Mouse (Mus musculus): ENCODE results near the gene Usp8. TPM values are rescaled to one million over a fixed set of nuclear protein-coding genes. Genes with fewer than 3 reads are reported as not detected.

Usp8 gene
- polyA plus RNA-seq, 1 experiment = 8.6 TPM

DNA sequence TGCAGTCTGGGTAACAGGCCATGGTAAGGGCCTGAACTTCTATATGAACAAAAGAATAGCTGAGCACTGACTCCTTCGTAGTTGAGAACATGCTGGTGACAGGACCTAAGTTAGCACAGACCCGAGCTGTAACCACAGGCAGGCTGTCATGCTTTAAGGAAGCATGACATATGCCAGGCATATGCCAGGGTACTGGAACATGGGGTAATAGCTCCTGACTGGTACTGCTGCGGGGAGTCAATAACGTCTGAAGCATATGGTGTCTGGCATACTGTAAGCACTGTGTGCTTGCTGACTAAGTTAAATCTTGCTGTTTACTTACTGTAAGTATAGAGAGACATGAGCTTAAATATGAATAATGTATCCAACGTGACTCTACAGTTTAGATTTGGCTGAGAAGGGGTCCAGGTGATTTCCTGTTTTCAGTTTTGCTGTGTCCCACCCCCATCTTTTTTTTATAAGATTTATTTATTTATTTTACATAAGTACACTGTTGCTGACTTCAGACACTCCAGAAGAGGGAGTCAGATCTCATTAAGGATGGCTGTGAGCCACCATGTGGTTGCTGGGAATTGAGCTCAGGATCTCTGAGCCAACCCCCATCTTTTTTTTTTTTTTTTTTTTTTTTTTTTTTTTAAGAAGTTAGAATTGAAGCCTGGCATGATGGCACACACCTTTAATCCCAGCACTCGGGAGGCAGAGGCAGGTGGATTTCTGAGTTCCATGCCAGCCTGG lies 28.4 kb downstream of the Usp8 start:
- 80% methylated on average over 6 of the region's 6 CpGs for WGBS
- DNase-seq (ENCODE audit: low read depth, low spot score) = no peak

DNA sequence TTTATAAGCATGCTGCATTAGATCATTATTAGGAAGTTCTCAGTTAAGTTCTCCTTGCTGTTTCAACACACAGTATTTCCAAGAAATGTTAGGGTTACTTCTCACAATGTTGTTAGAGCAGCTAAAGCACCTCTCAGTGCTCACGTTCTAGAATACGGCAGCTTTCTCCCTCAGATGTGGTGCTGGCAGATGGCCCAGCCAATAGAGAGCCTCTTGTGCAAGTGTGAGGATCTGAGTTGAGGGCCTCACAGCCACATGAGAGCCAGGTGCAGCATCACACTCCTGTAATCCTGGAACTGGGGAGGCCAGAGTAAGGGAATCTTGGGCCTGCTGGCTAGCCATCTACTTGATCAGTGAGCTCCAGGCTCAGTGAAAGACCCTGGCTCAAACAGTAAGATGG lies 33.2 kb downstream of the Usp8 start:
- DNase-seq (ENCODE audit: low read depth, low spot score) = no peak
- 74% methylated on average over 2 of the region's 2 CpGs for WGBS

DNA sequence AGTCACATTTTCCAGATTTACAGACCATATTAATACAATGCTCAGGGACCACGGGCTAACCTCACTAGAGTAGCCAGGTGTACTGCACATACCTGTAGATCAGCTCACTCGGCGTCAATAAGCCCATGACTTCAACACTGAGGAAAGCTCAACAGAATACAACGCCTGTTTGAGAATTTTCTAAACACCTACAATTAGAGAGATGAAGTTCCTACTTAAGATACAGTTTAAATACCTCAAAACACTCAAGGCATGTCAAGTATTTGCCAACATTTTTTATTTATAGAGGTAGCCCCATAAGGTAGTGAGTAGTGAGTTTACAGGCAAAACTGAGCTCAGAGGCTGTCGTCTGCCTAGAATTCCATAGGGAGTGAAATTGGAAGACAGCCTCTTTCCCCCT lies 36.3 kb downstream of the Usp8 start:
- WGBS = 89% methylated on average over 5 of the region's 5 CpGs

DNA sequence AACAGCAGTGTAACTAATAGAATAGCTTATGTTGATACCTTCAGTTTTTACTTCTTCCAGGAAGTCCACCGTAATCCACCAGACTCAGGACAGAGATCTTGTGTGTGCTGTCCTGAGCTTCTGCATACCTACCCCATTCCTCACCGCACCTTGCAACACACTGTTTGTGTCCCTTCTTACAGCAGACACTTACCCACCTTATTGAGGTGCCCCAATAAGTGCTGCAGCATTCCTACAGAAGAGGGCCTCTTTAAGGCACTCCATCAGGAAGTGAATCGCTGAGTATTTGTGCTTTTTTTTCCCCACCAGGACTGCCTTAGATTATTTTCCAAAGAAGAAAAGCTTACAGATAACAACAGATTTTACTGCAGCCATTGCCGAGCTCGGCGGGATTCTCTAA lies 48.5 kb downstream of the Usp8 start:
- 93% methylated on average over 6 of the region's 6 CpGs for WGBS
- DNase-seq (ENCODE audit: low read depth, low spot score) = no peak

More for the DNA sequence above, 36.3 kb downstream of the Usp8 start:
- DNase-seq (ENCODE audit: low read depth, low spot score) = no peak

DNA sequence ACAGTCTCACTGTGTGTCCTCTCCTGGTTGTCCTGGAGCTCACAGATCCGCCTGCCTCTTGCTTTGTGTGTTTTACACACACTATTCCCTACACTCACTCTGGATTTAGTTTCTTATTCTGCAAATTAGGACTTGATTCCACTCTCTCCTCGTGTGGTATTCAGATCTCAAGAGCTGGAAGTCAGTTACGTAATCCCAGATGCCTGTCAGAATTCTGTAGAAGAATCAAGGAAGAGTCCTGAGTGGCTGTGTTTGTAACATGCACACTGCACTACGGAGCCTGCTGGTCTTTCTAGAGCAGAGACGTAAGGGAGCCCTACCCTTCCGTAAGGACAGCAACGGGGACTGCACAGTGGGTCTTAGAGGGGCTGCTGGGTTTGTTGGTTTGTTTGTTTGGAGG lies 52.2 kb downstream of the Usp8 start:
- WGBS = 91% methylated on average over 7 of the region's 7 CpGs
- no peak for DNase-seq (ENCODE audit: low read depth, low spot score)

DNA sequence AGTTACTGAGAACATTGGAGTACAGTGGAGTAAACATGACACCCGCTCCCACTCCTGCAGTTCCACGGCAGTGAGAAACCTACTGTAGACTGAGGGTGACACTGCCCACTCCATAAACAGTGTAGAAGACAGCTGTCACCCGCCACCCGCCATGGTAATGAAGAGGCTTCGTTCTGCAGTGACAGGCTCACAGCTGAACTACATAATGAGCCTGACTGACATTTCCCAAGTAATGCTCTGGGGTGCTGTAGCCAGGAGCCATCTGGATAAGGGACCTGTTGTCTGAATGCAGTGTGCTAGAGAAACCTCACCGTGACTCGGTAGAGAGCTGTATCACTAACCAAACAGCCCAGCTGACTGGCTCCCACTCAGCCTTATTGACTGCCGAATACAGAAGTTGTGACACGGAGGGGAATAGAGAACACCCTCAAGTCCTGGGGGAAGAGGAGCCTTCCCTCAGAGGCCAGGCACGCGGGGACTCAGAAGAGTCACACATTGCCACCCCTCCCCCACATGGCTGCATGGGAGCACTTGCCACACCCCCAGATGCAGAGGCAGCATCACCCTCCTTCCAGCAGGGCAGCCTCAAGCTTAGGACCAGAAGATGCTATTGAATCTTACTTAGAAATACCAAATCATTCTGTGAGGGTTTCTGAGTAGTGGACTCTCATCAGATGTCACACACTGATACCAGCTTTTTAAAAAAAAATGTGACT lies 58.9 kb downstream of the Usp8 start:
- no peak for DNase-seq (ENCODE audit: low read depth, low spot score)
- WGBS = 38% methylated on average over 11 of the region's 11 CpGs

DNA sequence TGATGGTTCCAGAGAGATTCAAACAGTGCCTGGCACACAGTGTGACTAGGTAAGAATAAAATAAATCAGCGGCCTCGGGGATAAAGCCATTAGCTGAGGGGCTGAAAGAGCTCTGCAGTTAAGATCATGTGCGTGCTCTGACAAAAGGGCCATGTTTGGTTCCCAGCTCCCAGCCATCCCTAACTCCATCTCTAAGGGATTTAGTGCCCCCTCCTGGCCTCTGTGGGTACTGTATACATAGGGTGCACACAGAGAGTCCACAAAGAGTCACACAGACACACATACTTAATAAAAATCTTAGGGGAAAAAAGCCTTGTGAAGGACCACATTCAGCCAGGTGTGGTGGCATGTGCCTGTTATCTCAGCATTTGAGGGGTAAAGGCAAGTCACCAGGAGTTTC lies 60.5 kb downstream of the Usp8 start:
- 95% methylated on average over 3 of the region's 3 CpGs for WGBS
- no peak for DNase-seq (ENCODE audit: low read depth, low spot score)

DNA sequence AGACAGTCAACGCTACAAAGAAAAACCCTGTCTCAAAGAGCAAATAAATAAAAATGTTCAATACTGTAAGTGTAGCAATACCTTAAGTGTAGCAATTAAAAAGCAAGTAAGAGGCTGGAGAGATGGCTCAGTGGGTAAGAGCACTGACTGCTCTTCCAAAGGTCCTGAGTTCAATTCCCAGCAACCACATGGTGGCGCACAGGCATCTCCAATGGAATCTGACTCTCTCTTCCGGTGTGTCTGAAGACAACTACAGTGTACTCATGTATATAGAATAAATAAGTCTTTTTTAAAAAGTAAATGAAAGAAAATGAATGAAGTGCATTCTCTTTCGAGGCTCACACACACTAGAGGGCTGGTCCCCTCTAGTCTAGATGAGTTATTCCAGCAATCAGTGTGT lies 61.1 kb downstream of the Usp8 start:
- 51% methylated on average over 4 of the region's 4 CpGs for WGBS
- DNase-seq (ENCODE audit: low read depth, low spot score) = no peak

DNA sequence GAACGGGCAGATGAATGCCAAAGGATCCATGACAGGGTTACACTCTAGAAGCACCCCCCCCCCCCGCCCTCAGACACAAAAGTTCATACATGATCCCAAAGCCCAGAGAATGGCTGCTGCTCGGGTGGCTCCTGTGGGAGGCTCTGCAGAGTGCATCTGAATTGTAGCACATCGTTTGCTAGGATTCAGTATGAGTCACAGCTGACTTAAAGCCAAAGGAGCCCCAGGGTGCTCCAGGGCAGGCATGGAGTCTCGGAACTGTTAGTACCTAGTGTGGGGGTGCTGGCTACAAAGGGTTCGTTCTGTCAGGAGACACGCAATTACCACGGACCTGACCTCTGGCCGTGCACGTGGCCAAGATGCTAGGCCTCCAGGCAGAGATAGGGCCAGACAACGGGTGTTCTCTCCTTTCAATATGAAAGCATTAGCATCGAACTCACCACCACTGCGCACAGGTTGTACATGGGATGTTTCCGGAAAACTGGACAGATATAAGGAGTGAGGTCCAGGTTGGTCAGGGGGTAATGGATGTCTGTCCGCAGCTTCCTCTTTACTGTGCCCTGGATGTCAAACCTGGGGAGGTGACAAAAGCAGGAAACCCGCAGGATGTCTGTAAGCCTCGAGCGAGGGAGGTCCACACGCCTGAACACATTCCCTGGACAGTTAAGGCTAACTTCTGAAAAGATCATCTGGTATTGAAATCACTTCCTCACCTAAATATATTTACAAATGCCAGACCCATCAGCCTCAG lies 62.5 kb downstream of the Usp8 start:
- 67% methylated on average over 19 of the region's 19 CpGs for WGBS
- DNase-seq (ENCODE audit: low read depth, low spot score) = no peak

DNA sequence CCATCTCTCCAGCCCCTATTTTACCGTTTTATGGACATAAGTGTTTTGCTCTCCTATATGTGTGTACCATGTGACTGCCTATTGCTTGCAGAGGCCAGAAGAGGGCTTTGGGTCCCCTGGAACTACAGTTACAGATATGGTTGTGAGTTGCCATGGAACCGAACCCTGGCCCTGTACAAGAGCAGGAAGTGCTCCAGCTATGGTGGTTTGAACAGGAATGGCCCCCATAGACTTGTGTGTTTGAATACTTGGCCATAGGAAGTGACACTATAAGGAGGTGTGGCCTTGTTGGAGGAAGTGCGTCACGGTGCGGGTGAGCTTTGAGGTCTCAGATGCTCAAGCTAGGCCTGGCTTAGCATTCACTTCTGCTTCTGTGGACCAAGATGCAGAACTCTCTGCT lies 65.1 kb downstream of the Usp8 start:
- DNase-seq (ENCODE audit: low read depth, low spot score) = no peak
- WGBS = 84% methylated on average over 5 of the region's 5 CpGs

DNA sequence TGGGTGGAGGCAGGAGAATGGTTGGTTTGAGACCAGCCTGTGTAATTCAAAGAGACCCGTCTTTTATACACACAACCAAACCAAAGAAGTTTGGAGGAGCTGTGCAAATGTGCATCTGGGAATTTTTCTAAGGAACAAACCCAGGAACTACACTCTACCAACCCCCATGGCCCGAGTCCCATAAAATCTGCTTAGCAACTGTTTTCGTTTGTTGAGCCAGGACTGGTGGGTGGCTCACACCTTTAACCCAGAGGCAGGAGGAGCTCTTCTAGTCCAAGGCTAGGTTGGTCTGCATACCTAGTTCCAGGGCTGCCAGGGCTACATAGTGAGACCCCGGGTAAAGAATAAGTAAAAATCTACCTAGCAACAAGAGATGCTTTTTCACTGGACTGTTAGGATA lies 68.8 kb downstream of the Usp8 start:
- no peak for DNase-seq (ENCODE audit: low read depth, low spot score)
- 39% methylated on average over 4 of the region's 4 CpGs for WGBS

DNA sequence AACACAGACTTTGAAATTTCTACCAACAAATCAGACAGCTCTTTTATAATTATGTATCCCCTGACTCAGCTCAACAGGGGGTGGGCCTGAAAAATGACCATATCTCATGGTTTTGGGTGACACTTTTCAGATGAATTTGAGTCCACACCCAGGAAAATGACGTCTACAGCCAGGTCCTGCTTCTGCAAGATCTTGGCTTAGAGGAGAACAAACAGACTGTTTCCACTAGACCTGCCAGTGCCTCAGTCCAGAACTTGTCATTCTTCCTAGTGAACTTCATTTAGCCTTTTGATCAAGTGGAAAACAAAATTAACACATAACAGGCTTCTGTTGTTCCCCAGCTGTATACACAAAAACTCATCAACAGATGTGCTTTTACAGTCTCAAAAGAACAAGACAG lies 69.3 kb downstream of the Usp8 start:
- no peak for DNase-seq (ENCODE audit: low read depth, low spot score)
- WGBS = 5% methylated on average over 1 of the region's 1 CpGs

DNA sequence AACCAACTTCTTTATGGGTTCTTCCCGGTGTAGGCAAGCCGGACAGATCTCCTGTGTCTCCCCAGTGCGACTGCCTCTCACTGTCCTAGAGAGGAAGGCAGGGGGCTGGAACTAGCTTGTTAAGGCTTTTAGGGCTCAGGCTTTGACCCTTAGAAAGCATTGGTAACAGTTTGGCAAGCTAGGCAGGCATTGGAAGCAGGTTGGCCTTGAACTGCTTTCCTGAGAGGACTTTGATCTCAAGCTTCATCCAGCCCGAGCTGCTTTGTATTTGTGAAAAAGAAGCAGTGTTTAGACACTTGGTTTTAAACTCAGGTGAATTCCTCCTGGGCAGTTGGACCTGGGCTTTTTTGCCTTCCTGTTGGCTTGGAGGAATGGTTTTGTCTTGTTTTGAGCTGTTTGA lies 71.7 kb downstream of the Usp8 start:
- no peak for DNase-seq (ENCODE audit: low read depth, low spot score)
- WGBS = 67% methylated on average over 4 of the region's 4 CpGs

DNA sequence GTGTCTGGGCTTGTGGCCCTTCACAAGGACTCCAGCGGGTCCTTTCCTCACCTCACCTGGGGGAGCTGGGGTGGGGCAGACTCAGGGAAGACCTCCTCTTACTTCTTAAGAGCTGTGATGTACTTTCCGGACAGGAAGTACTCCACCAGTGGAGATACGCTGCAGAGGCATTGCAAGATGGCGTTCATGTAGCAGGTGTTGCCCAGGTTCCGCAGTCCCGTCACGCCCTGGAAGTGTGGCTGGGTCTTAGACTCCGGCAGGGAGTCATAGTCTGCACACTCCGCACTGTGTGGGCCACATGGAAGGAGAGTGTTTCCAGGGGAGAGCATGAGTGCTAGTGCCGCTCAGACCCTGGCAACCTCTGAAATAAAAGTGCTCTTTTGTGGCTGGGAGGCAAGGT lies 73.2 kb downstream of the Usp8 start:
- 88% methylated on average over 10 of the region's 10 CpGs for WGBS
- no peak for DNase-seq (ENCODE audit: low read depth, low spot score)

DNA sequence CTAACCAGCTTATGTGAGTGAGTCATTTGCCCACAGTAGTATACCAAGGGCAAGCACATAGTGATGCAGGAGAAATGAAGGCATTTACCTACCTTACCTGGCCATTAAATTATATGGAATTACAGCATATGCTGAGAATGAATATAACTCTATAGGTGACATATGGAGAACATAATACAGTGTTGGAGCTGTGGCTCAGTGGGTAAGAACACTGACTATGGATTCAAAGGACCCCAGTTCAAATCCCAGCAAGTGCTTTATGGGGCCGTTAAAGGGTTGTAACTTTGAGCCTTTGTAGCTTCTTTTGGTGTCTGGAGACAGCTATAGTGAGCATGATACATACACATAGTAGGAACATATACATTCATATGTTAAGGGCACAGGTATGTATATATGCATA lies 74.3 kb downstream of the Usp8 start:
- 89% methylated on average over 1 of the region's 1 CpGs for WGBS
- no peak for DNase-seq (ENCODE audit: low read depth, low spot score)

DNA sequence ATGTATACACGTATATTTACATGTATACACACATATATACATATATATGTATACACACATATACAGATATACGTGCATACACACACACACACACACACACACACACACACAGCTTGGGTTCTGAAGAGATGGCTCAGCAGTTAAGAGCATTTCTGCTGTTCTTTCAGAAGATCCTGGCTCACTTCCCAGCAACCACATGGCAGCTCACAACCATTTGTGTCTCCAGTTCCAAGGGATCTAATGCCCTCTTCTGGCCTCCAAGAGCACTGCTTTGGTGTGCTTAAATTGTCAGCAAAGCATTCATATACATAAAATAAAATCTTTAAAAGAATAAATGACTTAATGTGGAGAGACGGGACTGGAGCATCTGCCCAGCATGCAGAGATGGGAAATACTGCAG lies 75.3 kb downstream of the Usp8 start:
- 59% methylated on average over 3 of the region's 3 CpGs for WGBS

DNA sequence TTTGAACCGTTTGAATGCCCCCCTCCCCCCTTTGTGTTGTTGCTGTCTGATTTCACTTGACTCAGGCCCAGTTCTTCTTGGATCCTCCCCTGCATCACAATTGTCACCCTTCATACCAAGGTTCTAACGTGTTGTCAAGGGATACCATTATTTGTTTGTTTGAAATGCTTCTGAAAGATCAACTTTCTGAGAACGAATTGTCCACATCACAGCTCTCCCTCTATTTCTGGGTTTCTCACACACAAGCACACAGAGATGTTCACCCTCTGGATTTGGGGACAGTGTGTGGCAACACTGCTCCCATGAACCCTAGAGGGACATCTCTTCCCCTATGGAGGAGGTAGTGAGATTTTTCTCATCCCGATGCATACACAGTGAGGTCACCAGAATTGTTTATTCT lies 76.2 kb downstream of the Usp8 start, which contains the start of gene Usp50:
Gene Usp50 (minus strand): TSS at position 101 of the 400 bp plus-strand sequence.
- 63% methylated on average over 4 of the region's 4 CpGs for WGBS
- DNase-seq (ENCODE audit: low read depth, low spot score) = no peak

More for the DNA sequence above, 75.3 kb downstream of the Usp8 start:
- DNase-seq (ENCODE audit: low read depth, low spot score) = peak; percentile 16

DNA sequence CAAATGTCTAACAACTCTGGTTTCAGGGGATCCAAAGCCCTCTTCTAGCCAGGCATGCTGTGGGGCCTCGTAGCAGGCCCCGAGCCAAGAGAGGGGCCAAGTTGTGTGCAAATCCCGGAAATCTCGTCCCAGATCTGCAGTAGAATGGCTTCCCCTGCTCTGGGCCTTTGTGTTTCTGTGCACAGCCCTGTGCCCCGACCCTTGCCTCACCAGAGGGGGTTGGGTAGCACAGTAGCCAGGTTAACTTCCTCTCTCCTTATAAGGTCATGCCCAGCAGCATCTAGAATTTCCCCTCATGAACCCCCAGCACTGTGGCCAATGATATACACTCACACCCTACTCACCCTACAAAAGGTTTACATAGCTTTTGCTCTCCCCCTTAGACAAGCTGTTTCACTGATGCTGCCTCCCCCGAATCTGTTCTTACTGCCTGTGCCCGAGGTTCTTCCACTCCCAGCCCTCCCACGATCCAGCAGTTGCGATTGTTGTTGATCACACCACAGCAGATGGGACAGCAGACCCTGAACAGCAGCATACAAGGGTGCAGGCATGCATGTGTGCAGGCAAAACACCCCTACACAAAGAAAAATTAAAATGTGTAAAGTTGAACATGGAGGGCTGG lies 80.7 kb downstream of the Usp8 start:
- DNase-seq (ENCODE audit: low read depth, low spot score) = no peak
- WGBS = 29% methylated on average over 9 of the region's 9 CpGs

DNA sequence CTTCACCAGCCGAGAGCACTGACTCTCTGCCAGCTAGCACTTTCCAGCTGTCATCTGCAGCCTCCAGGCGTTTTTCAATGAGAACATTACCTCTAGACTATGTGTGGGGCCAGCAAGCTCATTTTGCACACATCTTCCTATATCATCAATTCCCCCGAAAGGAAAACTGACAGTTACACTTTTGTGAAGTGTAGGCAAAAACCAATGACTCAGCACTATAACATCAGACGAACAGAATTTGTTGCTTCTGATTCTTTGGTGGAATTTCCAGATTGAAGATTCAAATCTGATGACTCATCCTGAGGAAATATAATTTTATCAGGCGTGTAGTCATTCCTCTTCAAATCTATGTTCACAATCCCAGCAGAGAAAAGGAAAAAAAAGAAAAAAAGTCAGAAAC lies 85.5 kb downstream of the Usp8 start:
- WGBS = 62% methylated on average over 5 of the region's 5 CpGs
- DNase-seq (ENCODE audit: low read depth, low spot score) = no peak

DNA sequence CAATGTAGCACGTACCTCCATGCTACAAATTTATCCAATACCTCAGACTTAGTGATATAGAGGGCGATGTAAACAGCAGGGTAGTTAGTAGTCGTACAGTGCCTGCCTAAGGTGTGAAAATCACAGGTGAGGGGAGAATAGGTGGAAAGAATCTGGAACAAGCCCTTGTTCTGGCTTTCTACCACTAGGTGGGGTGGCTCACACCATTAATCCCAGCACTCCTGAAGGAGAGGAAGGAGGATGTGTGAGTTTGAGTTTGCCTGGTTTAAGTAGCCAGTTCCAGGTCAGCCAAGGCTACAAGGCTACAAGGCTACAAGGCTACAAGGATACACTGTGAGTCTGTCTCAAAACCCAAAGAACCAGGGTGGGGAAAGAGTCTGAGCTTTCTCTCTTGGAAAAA lies 88.6 kb downstream of the Usp8 start:
- no peak for DNase-seq (ENCODE audit: low read depth, low spot score)
- WGBS = 81% methylated on average over 3 of the region's 3 CpGs
